Mouse (Mus musculus) lung, embryonic 14.5 days (tissue): Measurements from ENCODE around the gene Dnah17. TPM values are rescaled to one million over a fixed set of nuclear protein-coding genes. Genes with fewer than 3 reads are reported as not detected.

ENCODE experiments used
- ATAC-seq: fragments of 200-750 bp; cut with Nextera tagmentation; 2 replicates; pipeline ENCODE4 v1.8.0; 2017; ENCODE audit warnings: mild to moderate bottlenecking, moderate TSS enrichment, moderate library complexity; ENCODE audit not compliant: insufficient read depth
- DNase-seq: peaks from one replicate; pipeline ENCODE4 v3.0.0-alpha.2; 2015
- H3K27ac ChIP-seq: fragments of 300-500 bp; sonication (generic); 2 replicates; pipeline ENCODE4 v1.5.1; 2014; ENCODE audit warnings: low read depth, mild to moderate bottlenecking, moderate library complexity
- H3K27me3 ChIP-seq: fragments of 300-500 bp; sonication (generic); 2 replicates; pipeline ENCODE4 v1.6.1; 2014; ENCODE audit warnings: low read length, control low read depth; ENCODE audit not compliant: insufficient read depth
- H3K36me3 ChIP-seq: fragments of 300-500 bp; sonication (generic); 2 replicates; pipeline ENCODE4 v1.6.1; 2014; ENCODE audit warnings: control low read depth; ENCODE audit not compliant: insufficient read depth
- H3K4me1 ChIP-seq: fragments of 300-500 bp; sonication (generic); 2 replicates; pipeline ENCODE4 v1.6.1; 2014; ENCODE audit warnings: antibody characterized with exemption, control low read depth; ENCODE audit not compliant: insufficient read depth
- H3K4me2 ChIP-seq: fragments of 300-500 bp; sonication (generic); 2 replicates; pipeline ENCODE4 v1.6.1; 2014; ENCODE audit warnings: mild to moderate bottlenecking
- H3K4me3 ChIP-seq: fragments of 300-500 bp; sonication (generic); 2 replicates; pipeline ENCODE4 v1.5.1; 2014; ENCODE audit warnings: low read depth, low read length
- H3K9ac ChIP-seq: fragments of 300-500 bp; sonication (generic); 2 replicates; pipeline ENCODE4 v1.6.1; 2014
- H3K9me3 ChIP-seq: fragments of 300-500 bp; sonication (generic); 2 replicates; pipeline ENCODE4 v1.6.1; 2016; ENCODE audit warnings: low read depth, low read length, control low read depth
- CTCF ChIP-seq: IDR thresholded peaks from 2 replicates; pipeline ENCODE4 v1.5.1; 2016; ENCODE audit warnings: antibody characterized with exemption, low read depth
- WGBS: fragments of 180-500 bp; shearing (Covaris S2); extraction: QIAGEN DNeasy Blood & Tissue Kit; methylation state at CpG from one replicate; pipeline ENCODE4 v1.1.7; 2014; 5-methylcytosine and 5-hydroxymethylcytosine counted together
- polyA plus RNA-seq: library from polyadenylated mRNA; unstranded; fragments of >200 nt; fragmentation: Nextera tagmentation; extraction: Ambion mirVana; gene quantifications from 2 replicates; pipeline ENCODE4 v1.2.1, GENCODE M21; 2014

The Dnah17 gene
- polyA plus RNA-seq, 1 experiment from 2014 or later: 0.29 TPM

DNA sequence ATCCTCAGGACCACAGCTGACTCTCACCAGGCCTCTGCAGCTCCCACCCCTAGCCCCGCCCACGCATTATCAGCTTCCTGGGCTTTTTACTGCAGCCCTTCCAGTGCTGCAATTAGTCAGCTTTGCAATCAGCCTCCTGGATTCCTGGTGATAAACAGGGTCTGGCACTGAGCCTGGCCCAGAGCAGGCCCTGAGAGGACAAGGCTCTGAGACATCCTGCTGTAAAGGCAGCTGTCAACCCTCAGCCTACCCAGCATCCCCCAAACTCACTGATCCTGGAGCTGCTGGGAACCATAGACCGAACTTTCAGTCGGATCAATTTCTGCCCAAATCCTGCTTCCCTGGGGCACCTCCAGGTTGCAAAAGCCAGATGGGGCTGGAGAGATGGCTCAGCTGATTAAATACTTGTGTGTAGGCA is 3.3 kb upstream of the Dnah17 start:
- Histone ChIP-seq H3K4me3 (no peak overlapping the region), H3K36me3 (no peaks in the 10 kb centered on the region), H3K9me3 (no peaks in the 10 kb centered on the region), H3K9ac (no peak overlapping the region), H3K27ac (peak overlapping the region; percentile 36; the same call in 1 of the 2 replicates), H3K4me2 (no peak overlapping the region), H3K4me1 (peaks cover 11% of the 10 kb centered on the region; the same call in 1 of the 2 replicates), H3K27me3 (no peaks in the 10 kb centered on the region)
- DNase-seq: peak; percentile 70
- ATAC-seq: peak; percentile 64; the same call in 1 of the 2 replicates
- 28% methylated on average over 4 of the region's 4 CpGs for WGBS
- TF ChIP-seq CTCF: no peak

DNA sequence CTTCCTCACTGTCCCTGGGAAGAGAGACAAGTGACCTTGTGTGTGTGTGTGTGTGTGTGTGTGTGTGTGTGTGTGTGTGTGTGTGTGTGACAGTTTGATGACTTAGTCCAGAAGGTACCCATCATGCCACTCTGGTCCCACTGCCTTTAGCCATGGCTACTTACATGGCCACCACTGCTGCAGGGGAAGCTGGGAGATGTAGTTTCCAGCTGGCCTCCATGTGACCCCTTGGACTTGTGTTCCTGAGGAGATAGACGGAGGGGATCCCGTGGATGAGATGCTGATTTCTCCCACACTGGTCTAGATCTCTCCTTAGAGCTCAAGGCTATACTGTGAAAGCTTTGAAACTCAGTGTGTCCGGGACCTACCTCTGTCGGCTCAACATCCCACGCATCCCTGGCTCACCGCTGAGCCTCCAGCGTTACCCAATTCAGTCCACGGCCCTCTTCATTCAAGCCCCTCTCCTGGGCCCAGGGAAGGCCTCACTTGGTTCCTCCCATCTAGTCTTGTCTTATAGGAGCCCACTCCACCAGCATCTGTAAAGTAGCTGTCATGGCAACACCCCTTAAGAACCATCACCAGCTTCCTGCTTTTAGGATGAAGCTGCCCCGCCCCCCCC is 2.8 kb upstream of the Dnah17 start:
- DNase-seq: peak; percentile 19
- Histone ChIP-seq H3K4me1 (peaks cover 11% of the 10 kb centered on the region; the same call in 1 of the 2 replicates), H3K27me3 (no peaks in the 10 kb centered on the region), H3K36me3 (no peaks in the 10 kb centered on the region), H3K4me3 (no peak overlapping the region), H3K9ac (no peak overlapping the region), H3K4me2 (no peak overlapping the region), H3K27ac (no peak overlapping the region), H3K9me3 (no peaks in the 10 kb centered on the region)
- WGBS: 53% methylated on average over 9 of the region's 9 CpGs
- no peak for TF ChIP-seq CTCF
- peak; percentile 41; the same call in 1 of the 2 replicates for ATAC-seq

DNA sequence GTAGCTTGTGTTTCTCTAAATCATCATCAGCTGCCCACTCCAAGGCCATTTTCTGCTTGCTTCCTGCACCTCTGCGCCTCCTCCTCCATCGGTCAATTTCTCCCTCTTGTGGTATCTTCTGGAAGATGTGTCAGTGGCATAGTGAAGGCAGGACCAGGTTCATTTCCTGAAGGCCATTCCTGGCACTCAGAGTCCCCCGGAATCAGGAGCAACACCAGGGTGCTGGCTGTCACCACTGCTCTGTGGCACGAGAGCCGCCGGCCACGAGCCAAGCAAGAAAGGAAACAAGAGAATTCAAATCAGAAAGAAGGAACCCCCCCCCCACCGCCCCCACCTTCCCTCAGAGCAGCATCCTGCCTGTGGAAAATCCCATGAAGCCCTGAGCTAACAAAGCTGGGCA is 1.7 kb upstream of the Dnah17 start:
- WGBS: 65% methylated on average over 8 of the region's 8 CpGs
- no peaks in the 10 kb centered on the region for H3K36me3 ChIP-seq
- no peak for DNase-seq

DNA sequence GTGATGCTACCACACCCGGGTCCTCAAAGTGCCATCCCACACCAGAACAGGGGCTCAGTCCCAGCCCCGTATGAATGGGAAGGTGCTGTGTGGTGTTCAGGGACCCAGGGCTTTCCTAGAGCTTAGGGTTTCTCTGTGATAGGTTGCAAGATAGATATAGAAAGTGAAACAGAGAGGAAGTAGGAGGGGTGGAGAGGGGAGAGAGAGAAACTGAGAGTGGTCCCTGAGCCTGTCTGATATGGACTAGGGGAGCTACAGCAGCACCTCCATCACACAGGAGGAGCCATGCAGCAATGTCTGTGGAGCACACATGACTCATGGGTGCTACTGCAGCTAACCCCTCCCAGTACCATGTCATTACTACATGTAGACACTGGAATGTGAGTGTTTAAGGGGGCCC is 622 bp downstream of the Dnah17 start:
- Histone ChIP-seq H3K27me3 (no peaks in the 10 kb centered on the region), H3K9me3 (no peaks in the 10 kb centered on the region), H3K27ac (no peak overlapping the region), H3K4me3 (no peak overlapping the region), H3K36me3 (no peaks in the 10 kb centered on the region), H3K4me1 (peaks cover 5% of the 10 kb centered on the region; the same call in 1 of the 2 replicates), H3K4me2 (no peak overlapping the region), H3K9ac (no peak overlapping the region)
- DNase-seq (no peak), ATAC-seq (no peak)
- WGBS: 90% methylated on average over 2 of the region's 2 CpGs
- no peak for TF ChIP-seq CTCF

More for the DNA sequence above, 1.7 kb upstream of the Dnah17 start:
- peak; percentile 9; the same call in 1 of the 2 replicates for TF ChIP-seq CTCF
- Histone ChIP-seq H3K4me1 (peaks cover 11% of the 10 kb centered on the region; the same call in 1 of the 2 replicates), H3K9ac (no peak overlapping the region), H3K4me2 (no peak overlapping the region), H3K4me3 (no peak overlapping the region), H3K9me3 (no peaks in the 10 kb centered on the region), H3K27me3 (no peaks in the 10 kb centered on the region), H3K27ac (no peak overlapping the region)
- no peak for ATAC-seq

DNA sequence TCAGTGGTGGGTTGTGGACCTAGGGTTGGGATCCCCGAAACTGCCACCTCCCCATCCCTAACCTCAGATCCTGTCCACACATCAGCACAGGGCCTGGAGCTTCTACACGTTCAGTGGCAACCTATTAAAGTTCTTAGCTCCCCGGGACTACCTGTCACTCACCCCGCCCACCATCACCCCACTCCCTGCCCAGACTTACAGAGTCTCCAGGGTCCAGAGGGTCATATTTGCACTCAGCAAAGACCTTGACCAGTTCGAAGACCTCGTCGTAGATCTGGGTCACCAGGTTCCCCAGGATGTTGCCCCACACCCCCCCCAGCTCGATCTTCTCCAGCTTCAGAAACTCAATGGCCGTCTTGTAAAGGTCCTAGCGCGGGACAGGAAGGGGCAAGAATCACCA is 8.8 kb downstream of the Dnah17 start:
- Histone ChIP-seq H3K27ac (no peak overlapping the region), H3K4me3 (no peak overlapping the region), H3K4me1 (no peaks in the 10 kb centered on the region), H3K27me3 (no peaks in the 10 kb centered on the region), H3K36me3 (no peaks in the 10 kb centered on the region), H3K4me2 (no peak overlapping the region), H3K9me3 (no peaks in the 10 kb centered on the region), H3K9ac (no peak overlapping the region)
- 81% methylated on average over 11 of the region's 11 CpGs for WGBS
- DNase-seq (no peak), ATAC-seq (no peak)
- no peak for TF ChIP-seq CTCF

DNA sequence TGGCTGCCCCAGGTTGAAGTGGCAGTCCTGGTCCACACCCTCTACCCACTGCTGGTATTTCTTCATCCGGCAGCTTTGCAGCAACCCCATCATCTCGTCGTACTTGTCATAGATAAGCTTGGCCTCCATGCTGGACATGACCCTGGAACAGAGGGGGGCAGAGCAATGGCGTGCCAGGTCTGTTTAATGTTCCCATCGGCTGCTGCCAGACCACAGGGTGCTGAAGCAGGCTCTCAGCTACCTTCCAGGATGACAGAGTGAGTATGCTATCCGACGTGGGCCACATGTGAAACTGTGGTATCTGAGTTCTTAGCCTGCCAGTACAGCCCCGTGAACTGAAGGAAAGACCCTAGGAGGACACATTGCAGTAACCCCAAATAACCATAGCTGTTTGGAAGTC is 11.7 kb downstream of the Dnah17 start:
- WGBS: 43% methylated on average over 8 of the region's 8 CpGs
- no peak for TF ChIP-seq CTCF

DNA sequence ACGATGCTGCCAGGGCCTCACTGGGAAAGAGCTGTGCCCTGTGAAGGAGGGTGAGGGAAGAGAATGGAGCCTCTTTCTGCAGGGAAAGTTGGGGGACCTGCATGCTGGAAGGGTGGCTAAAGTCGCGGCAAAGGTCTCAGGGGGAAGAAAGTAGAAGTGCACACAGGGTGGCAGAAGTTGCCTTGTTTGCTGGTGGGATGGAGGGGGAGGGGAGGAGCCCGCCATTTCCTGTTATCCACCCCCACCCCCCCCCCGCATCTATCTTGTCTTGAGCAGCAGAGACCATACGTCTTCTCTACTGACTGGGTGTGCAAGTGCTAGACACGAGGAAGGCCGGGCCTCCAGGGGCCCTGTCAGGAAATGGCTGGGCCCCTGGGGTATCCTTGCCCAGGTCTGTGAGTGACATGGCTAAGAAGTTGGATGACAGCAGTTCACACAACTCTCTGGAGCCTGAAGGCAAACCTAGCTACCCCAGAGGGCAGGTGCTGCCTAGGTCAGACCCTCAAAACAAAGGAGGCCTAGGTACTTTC is 15.8 kb downstream of the Dnah17 start:
- WGBS: 49% methylated on average over 8 of the region's 8 CpGs
- no peak overlapping the region for H3K4me2 ChIP-seq
- H3K4me3 ChIP-seq: no peak overlapping the region
- no peak for TF ChIP-seq CTCF
- H3K4me1 ChIP-seq: no peaks in the 10 kb centered on the region
- ATAC-seq: no peak
- no peak overlapping the region for H3K9ac ChIP-seq
- H3K9me3 ChIP-seq: no peaks in the 10 kb centered on the region
- no peaks in the 10 kb centered on the region for H3K36me3 ChIP-seq
- H3K27me3 ChIP-seq: no peaks in the 10 kb centered on the region
- H3K27ac ChIP-seq: no peak overlapping the region
- no peak for DNase-seq

More for the DNA sequence above, 11.7 kb downstream of the Dnah17 start:
- no peak overlapping the region for H3K9ac ChIP-seq
- H3K27ac ChIP-seq: no peak overlapping the region
- ATAC-seq (no peak), DNase-seq (no peak)
- no peak overlapping the region for H3K4me3 ChIP-seq
- no peak overlapping the region for H3K4me2 ChIP-seq
- no peaks in the 10 kb centered on the region for H3K9me3 ChIP-seq
- no peaks in the 10 kb centered on the region for H3K4me1 ChIP-seq
- no peaks in the 10 kb centered on the region for H3K36me3 ChIP-seq
- no peaks in the 10 kb centered on the region for H3K27me3 ChIP-seq
